Comparison of ENCODE assay signal across 7 mouse cellular contexts in the genomic region with DNA sequence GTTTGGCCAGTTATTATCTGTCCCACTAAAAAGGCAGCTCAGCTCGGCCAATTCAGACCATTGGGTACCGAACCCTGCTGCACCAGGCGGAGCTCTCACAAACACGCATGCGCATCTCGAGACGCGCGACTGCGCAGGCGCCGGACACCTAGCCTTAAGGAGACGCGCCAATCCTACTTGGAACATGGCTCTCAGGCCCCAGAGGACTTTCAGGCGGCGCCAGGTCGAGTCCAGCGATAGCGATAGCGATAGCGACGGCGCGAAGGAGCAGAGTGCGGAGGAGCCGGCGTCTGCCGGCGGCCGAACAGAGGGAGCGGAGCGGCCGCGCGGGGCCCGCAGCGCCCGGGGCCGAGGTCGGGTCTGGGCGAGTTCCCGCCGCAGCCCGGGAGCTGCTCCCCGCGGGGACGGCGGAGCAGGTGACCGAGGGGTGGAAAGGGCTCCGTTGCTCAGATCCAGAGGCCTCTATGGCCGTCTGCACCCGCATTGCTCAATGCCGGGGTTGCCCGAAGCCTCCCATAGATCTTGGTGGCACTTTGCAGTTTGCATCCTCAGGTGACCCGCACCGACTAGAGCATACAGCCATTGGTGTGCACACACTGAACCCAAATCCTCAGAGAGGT. TPM values are rescaled to one million over a fixed set of nuclear protein-coding genes. Genes with fewer than 3 reads are reported as not detected.
A peak's percentile ranks its signal among the peaks of the same experiment; 100 is the strongest.
DNase-seq lines count a peak whose midpoint lies in the region; ATAC-seq lines count a peak whose summit lies in the region.

TSS of gene Gcfc2 (plus strand) at position 147 of the 620 bp plus-strand sequence.

- peak within 1 kb of the TSS; percentile 91 for H3K9ac ChIP-seq in intestine, embryonic 16.5 days (ENCODE audit: low read depth, low read length)
- H3K9ac ChIP-seq in midbrain, embryonic 11.5 days (ENCODE audit: low read length): peak within 1 kb of the TSS; percentile 95

- peak within 1 kb of the TSS; percentile 74 for H3K27ac ChIP-seq in intestine, embryonic 16.5 days (ENCODE audit: low read length)
- peak within 1 kb of the TSS; percentile 40; the same call in 1 of the 2 replicates for H3K27ac ChIP-seq in midbrain, embryonic 11.5 days (ENCODE audit: low read depth, low read length)

- no peaks in the 10 kb centered on the region; the same call in 1 of the 2 replicates for H3K36me3 ChIP-seq in intestine, embryonic 16.5 days (ENCODE audit: control insufficient read depth, insufficient read depth, low read length)
- H3K36me3 ChIP-seq in midbrain, embryonic 11.5 days (ENCODE audit: control insufficient read depth, insufficient read depth, low read length): peaks cover 4% of the 10 kb centered on the region; the same call in 1 of the 2 replicates

- intact Hi-C loops in left cerebral cortex, postnatal 36 days (cut with DNase I): loop anchor here (5.0 kb wide), 1 partner anchor 81 kb away; no protein-coding TSS in a partner anchor

- peak within 1 kb of the TSS; percentile 56 for H3K4me2 ChIP-seq in intestine, embryonic 16.5 days (ENCODE audit: low read depth, low read length)
- H3K4me2 ChIP-seq in midbrain, embryonic 11.5 days: peak within 1 kb of the TSS; percentile 63

- ATAC-seq in intestine, embryonic 16.5 days: peak; percentile 97
- ATAC-seq in midbrain, embryonic 11.5 days (ENCODE audit: low FRiP score): peak; percentile 97

- DNase-seq in adrenal gland, adult 2 months: peak; percentile 96
- DNase-seq in embryo, embryonic 11.5 days (ENCODE audit: low read depth, low spot score): peak; percentile 92
- DNase-seq in gastrocnemius, postnatal 4 days (ENCODE audit: low spot score in 2 of 2): peak; percentile 82 to 91
- peak; percentile 93 to 95 for DNase-seq in left cerebral cortex, postnatal 36 days (ENCODE audit: low spot score in 2 of 2)
- peak; percentile 100 for DNase-seq in midbrain, embryonic 11.5 days (ENCODE audit: low spot score, missing footprints)
- DNase-seq in skeletal muscle tissue, adult 2 months (ENCODE audit: low read depth, low spot score): peak; percentile 93

- under 1% methylated on average over 56 of the region's 56 CpGs for WGBS in intestine, embryonic 16.5 days
- WGBS in midbrain, embryonic 11.5 days: under 1% methylated on average over 56 of the region's 56 CpGs

- peak within 1 kb of the TSS; percentile 78 for H3K4me3 ChIP-seq in intestine, embryonic 16.5 days (ENCODE audit: low read length)
- H3K4me3 ChIP-seq in midbrain, embryonic 11.5 days (ENCODE audit: low read depth, low read length): peak within 1 kb of the TSS; percentile 81

- H3K4me1 ChIP-seq in intestine, embryonic 16.5 days (ENCODE audit: control insufficient read depth, insufficient read depth, low read length): peaks cover 8% of the 10 kb centered on the region; the same call in 1 of the 2 replicates
- H3K4me1 ChIP-seq in midbrain, embryonic 11.5 days (ENCODE audit: control insufficient read depth, insufficient read depth, low read length): peaks cover 8% of the 10 kb centered on the region

- no peaks in the 10 kb centered on the region for H3K27me3 ChIP-seq in intestine, embryonic 16.5 days (replicated peaks; ENCODE audit: control insufficient read depth, insufficient read depth, low read length)
- H3K27me3 ChIP-seq in midbrain, embryonic 11.5 days (ENCODE audit: control insufficient read depth, insufficient read depth, low read length): no peaks in the 10 kb centered on the region

- H3K9me3 ChIP-seq in intestine, embryonic 16.5 days (ENCODE audit: control insufficient read depth, low read length): no peaks in the 10 kb centered on the region
- no peaks in the 10 kb centered on the region for H3K9me3 ChIP-seq in midbrain, embryonic 11.5 days (ENCODE audit: control insufficient read depth, low read length)

RNA-seq across cellular contexts. Expression of gene Gcfc2, which starts in this region (rescaled TPM):
- total RNA-seq in adrenal gland, adult 2 months (2021): 1 to 10 TPM; 6.7 to 8.0 TPM
- 1.8 and 1.9 TPM in 2 replicates for polyA plus RNA-seq in adrenal gland, adult 2 months (2012; rRNA removed)
- 10 to 100 TPM in 1 of 2 experiments, 1 to 10 TPM in 1; 7.8 to 10.6 TPM for total RNA-seq in gastrocnemius, postnatal 4 days (2021)
- polyA plus RNA-seq in intestine, embryonic 16.5 days (2015; fragmentation: Nextera tagmentation; extraction: Ambion mirVana): 4.6 and 5.3 TPM in 2 replicates
- 10 to 100 TPM in 1 of 2 experiments, 1 to 10 TPM in 1; 6.4 to 12.4 TPM for total RNA-seq in left cerebral cortex, postnatal 36 days (2021)
- 12.6 and 13.5 TPM in 2 replicates for polyA plus RNA-seq in midbrain, embryonic 11.5 days (2014; fragmentation: Nextera tagmentation; extraction: Ambion mirVana)

Comparison
In these comparisons a context has a peak if more than half of its experiments do, and no peak if none do; other contexts are left out.
1. Peak in every context shown above with its lines: DNase-seq, ATAC-seq, H3K4me3 ChIP-seq and H3K27ac ChIP-seq.